Mouse (Mus musculus): ENCODE results near the gene Morc2a. TPM values are rescaled to one million over a fixed set of nuclear protein-coding genes. Genes with fewer than 3 reads are reported as not detected.
A peak's percentile ranks its signal among the peaks of the same experiment; 100 is the strongest.
"Not testable (repeated sequence)": the region's sequence is repeated elsewhere in the genome, so short reads cannot be mapped to it uniquely, and the experiment has no call there.

The Morc2a gene
- 7.0 and 7.5 TPM in 2 replicates for polyA plus RNA-seq (2012; rRNA removed)

GRCm38 (mm10) chr11:3648964-3649841, at the start of gene Morc2a:
Gene Morc2a, plus strand, starts transcription at chr11:3649191.
- DNase-seq (ENCODE audit: low read depth in 1 of 2, low spot score in 2 of 2), result peak; percentile 93 to 98
- H3K4me3 ChIP-seq (ENCODE audit: extremely low read depth, insufficient read depth, insufficient read length), result peak within 1 kb of the TSS; percentile 97
- no peaks in the 10 kb centered on the region for H3K27me3 ChIP-seq (ENCODE audit: control insufficient read depth, insufficient read depth, low read length)
- H3K36me3 ChIP-seq (ENCODE audit: control insufficient read depth, insufficient read depth, low read length), result peaks cover 15% of the 10 kb centered on the region
- peaks cover 9% of the 10 kb centered on the region for H3K4me1 ChIP-seq (ENCODE audit: control insufficient read depth, insufficient read depth, insufficient read length)
- TF ChIP-seq POLR2A (IDR thresholded peaks at IDR 0.05; ENCODE audit: low read depth, low read length), result peak; percentile 80
- TF ChIP-seq CTCF (IDR thresholded peaks at IDR 0.05; ENCODE audit: extremely low read depth, insufficient read depth, insufficient read length, insufficient replicate concordance), result no peak
- peak within 1 kb of the TSS; percentile 86 for H3K27ac ChIP-seq (ENCODE audit: insufficient read depth, low read length)
- WGBS, result 3% methylated on average over 81 of the region's 81 CpGs

GRCm38 (mm10) chr11:3601966-3602365, 47.0 kb upstream of the Morc2a start:
- H3K36me3 ChIP-seq (ENCODE audit: control insufficient read depth, insufficient read depth, low read length); H3K27ac ChIP-seq (ENCODE audit: insufficient read depth, low read length); DNase-seq (ENCODE audit: low read depth in 1 of 2, low spot score in 2 of 2); H3K4me1 ChIP-seq (ENCODE audit: control insufficient read depth, insufficient read depth, insufficient read length); H3K4me3 ChIP-seq (ENCODE audit: extremely low read depth, insufficient read depth, insufficient read length); H3K27me3 ChIP-seq (ENCODE audit: control insufficient read depth, insufficient read depth, low read length): not testable (repeated sequence)
- WGBS, result 20% methylated on average over 1 of the region's 1 CpGs

- WGBS, result 61% methylated on average over 2 of the region's 2 CpGs
- not testable (repeated sequence) for DNase-seq (ENCODE audit: low read depth in 1 of 2, low spot score in 2 of 2)
Measured at GRCm38 (mm10) chr11:3602687-3603086, 46.3 kb upstream of the Morc2a start.

GRCm38 (mm10) chr11:3606456-3606855, 42.5 kb upstream of the Morc2a start:
- Histone ChIP-seq H3K27ac (ENCODE audit: insufficient read depth, low read length) (no peak overlapping the region), H3K36me3 (ENCODE audit: control insufficient read depth, insufficient read depth, low read length) (no peaks in the 10 kb centered on the region), H3K27me3 (ENCODE audit: control insufficient read depth, insufficient read depth, low read length) (no peaks in the 10 kb centered on the region), H3K4me1 (ENCODE audit: control insufficient read depth, insufficient read depth, insufficient read length) (no peaks in the 10 kb centered on the region), H3K4me3 (ENCODE audit: extremely low read depth, insufficient read depth, insufficient read length) (no peak overlapping the region)
- TF ChIP-seq POLR2A (IDR thresholded peaks at IDR 0.05; ENCODE audit: low read depth, low read length) (no peak), CTCF (IDR thresholded peaks at IDR 0.05; ENCODE audit: extremely low read depth, insufficient read depth, insufficient read length, insufficient replicate concordance) (no peak)
- WGBS, result 88% methylated on average over 5 of the region's 5 CpGs
- DNase-seq (ENCODE audit: low read depth in 1 of 2, low spot score in 2 of 2), result no peak

More at GRCm38 (mm10) chr11:3602687-3603086, 46.3 kb upstream of the Morc2a start:
- not testable (repeated sequence) for H3K4me3 ChIP-seq (ENCODE audit: extremely low read depth, insufficient read depth, insufficient read length); H3K27ac ChIP-seq (ENCODE audit: insufficient read depth, low read length); H3K27me3 ChIP-seq (ENCODE audit: control insufficient read depth, insufficient read depth, low read length); H3K36me3 ChIP-seq (ENCODE audit: control insufficient read depth, insufficient read depth, low read length); H3K4me1 ChIP-seq (ENCODE audit: control insufficient read depth, insufficient read depth, insufficient read length)

- 93% methylated on average over 4 of the region's 4 CpGs for WGBS
- Histone ChIP-seq H3K4me1 (ENCODE audit: control insufficient read depth, insufficient read depth, insufficient read length) (no peaks in the 10 kb centered on the region), H3K27ac (ENCODE audit: insufficient read depth, low read length) (no peak overlapping the region), H3K36me3 (ENCODE audit: control insufficient read depth, insufficient read depth, low read length) (no peaks in the 10 kb centered on the region), H3K27me3 (ENCODE audit: control insufficient read depth, insufficient read depth, low read length) (no peaks in the 10 kb centered on the region), H3K4me3 (ENCODE audit: extremely low read depth, insufficient read depth, insufficient read length) (no peak overlapping the region)
- no peak for DNase-seq (ENCODE audit: low read depth in 1 of 2, low spot score in 2 of 2)
- TF ChIP-seq CTCF (IDR thresholded peaks at IDR 0.05; ENCODE audit: extremely low read depth, insufficient read depth, insufficient read length, insufficient replicate concordance), result no peak
- TF ChIP-seq POLR2A (IDR thresholded peaks at IDR 0.05; ENCODE audit: low read depth, low read length), result no peak
Measured at GRCm38 (mm10) chr11:3615576-3615975, 33.4 kb upstream of the Morc2a start.

GRCm38 (mm10) chr11:3622826-3623225, 26.2 kb upstream of the Morc2a start:
- H3K36me3 ChIP-seq (ENCODE audit: control insufficient read depth, insufficient read depth, low read length), result no peaks in the 10 kb centered on the region
- 83% methylated on average over 5 of the region's 5 CpGs for WGBS
- no peak for DNase-seq (ENCODE audit: low read depth in 1 of 2, low spot score in 2 of 2)

GRCm38 (mm10) chr11:3624391-3625027, 24.5 kb upstream of the Morc2a start:
- Histone ChIP-seq H3K27ac (ENCODE audit: insufficient read depth, low read length) (no peak overlapping the region), H3K27me3 (ENCODE audit: control insufficient read depth, insufficient read depth, low read length) (0 out of 2 replicates have a peak, but pooled peaks cover 6% of the 10 kb centered on the region), H3K4me1 (ENCODE audit: control insufficient read depth, insufficient read depth, insufficient read length) (no peaks in the 10 kb centered on the region; the same call in 1 of the 2 replicates), H3K4me3 (ENCODE audit: extremely low read depth, insufficient read depth, insufficient read length) (no peak overlapping the region), H3K36me3 (ENCODE audit: control insufficient read depth, insufficient read depth, low read length) (no peaks in the 10 kb centered on the region)
- 88% methylated on average over 4 of the region's 4 CpGs for WGBS
- no peak for DNase-seq (ENCODE audit: low read depth in 1 of 2, low spot score in 2 of 2)
- TF ChIP-seq POLR2A (IDR thresholded peaks at IDR 0.05; ENCODE audit: low read depth, low read length) (no peak), CTCF (IDR thresholded peaks at IDR 0.05; ENCODE audit: extremely low read depth, insufficient read depth, insufficient read length, insufficient replicate concordance) (no peak)

More at GRCm38 (mm10) chr11:3622826-3623225, 26.2 kb upstream of the Morc2a start:
- no peaks in the 10 kb centered on the region for H3K4me1 ChIP-seq (ENCODE audit: control insufficient read depth, insufficient read depth, insufficient read length)
- no peak overlapping the region for H3K4me3 ChIP-seq (ENCODE audit: extremely low read depth, insufficient read depth, insufficient read length)
- no peaks in the 10 kb centered on the region for H3K27me3 ChIP-seq (ENCODE audit: control insufficient read depth, insufficient read depth, low read length)
- TF ChIP-seq POLR2A (IDR thresholded peaks at IDR 0.05; ENCODE audit: low read depth, low read length), result no peak
- no peak for TF ChIP-seq CTCF (IDR thresholded peaks at IDR 0.05; ENCODE audit: extremely low read depth, insufficient read depth, insufficient read length, insufficient replicate concordance)
- H3K27ac ChIP-seq (ENCODE audit: insufficient read depth, low read length), result no peak overlapping the region

Data from spleen, adult 2 months (tissue).